Mouse (Mus musculus): Measurements from ENCODE around the gene Rbm14. TPM values are rescaled to one million over a fixed set of nuclear protein-coding genes. Genes with fewer than 3 reads are reported as not detected.
A peak's percentile ranks its signal among the peaks of the same experiment; 100 is the strongest.

Rbm14 gene
- polyA plus RNA-seq, 1 experiment from 2014 or later, result 111 TPM

DNA sequence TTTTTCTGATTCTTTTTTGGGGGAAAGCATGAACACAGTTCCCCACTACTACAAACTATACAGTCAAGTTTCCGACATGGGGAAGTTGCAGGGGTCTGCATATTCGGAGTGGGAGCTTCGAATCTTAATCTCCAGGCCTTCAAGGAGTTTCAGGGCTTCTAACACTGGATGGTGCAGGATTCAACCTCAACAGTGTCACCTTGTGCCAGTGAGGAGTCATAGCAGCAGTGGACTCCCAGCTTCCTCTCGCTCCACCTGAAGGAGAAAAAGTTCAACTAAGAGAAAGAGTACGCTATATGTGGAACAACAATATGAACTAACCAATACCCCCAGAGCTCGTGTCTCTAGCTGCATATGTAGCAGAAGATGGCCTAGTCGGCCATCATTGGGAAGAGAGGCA lies 36.1 kb upstream of the Rbm14 start:
- Histone ChIP-seq H3K4me2 (ENCODE audit: low read depth, low read length) (no peak overlapping the region), H3K27me3 (ENCODE audit: control insufficient read depth, insufficient read depth, low read length) (no peaks in the 10 kb centered on the region; the same call in 1 of the 2 replicates), H3K27ac (replicated peaks; ENCODE audit: low read depth, low read length) (no peak overlapping the region), H3K4me3 (ENCODE audit: low read depth, low read length) (no peak overlapping the region), H3K9ac (replicated peaks; ENCODE audit: low read length) (no peak overlapping the region), H3K36me3 (replicated peaks; ENCODE audit: control insufficient read depth, insufficient read depth, low read depth, low read length) (no peaks in the 10 kb centered on the region), H3K4me1 (ENCODE audit: control insufficient read depth, insufficient read depth, low read length) (no peaks in the 10 kb centered on the region), H3K9me3 (replicated peaks; ENCODE audit: control insufficient read depth, low read length) (no peaks in the 10 kb centered on the region)
- ATAC-seq (replicated peaks; ENCODE audit: insufficient number of reproducible peaks, low FRiP score, low TSS enrichment, low read depth) (no peak), DNase-seq (ENCODE audit: low spot score) (peak; percentile 23)
- WGBS, result 40% methylated on average over 7 of the region's 7 CpGs

DNA sequence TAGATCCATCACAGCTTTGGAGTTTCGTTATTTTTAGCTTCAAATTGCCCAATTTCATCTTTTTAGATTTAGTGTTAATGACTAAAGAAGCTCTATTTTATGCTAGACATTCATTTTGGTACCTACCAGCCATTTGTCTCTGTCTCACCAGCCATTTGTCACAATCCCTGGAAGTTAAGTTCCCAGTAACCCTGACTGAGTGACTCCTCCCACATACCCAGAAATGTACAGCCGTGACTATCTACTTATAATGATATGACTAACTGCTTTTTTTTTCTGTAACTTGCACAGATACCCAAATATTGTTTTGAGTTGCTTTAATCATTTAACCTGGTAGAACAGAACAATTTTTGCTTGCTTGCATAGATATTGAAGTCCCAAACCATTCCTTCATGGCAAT lies 34.4 kb upstream of the Rbm14 start:
- Histone ChIP-seq H3K9ac (replicated peaks; ENCODE audit: low read length) (no peak overlapping the region), H3K4me2 (ENCODE audit: low read depth, low read length) (no peak overlapping the region), H3K27me3 (ENCODE audit: control insufficient read depth, insufficient read depth, low read length) (no peaks in the 10 kb centered on the region; the same call in 1 of the 2 replicates), H3K4me3 (ENCODE audit: low read depth, low read length) (no peak overlapping the region), H3K9me3 (replicated peaks; ENCODE audit: control insufficient read depth, low read length) (no peaks in the 10 kb centered on the region), H3K27ac (replicated peaks; ENCODE audit: low read depth, low read length) (no peak overlapping the region), H3K4me1 (ENCODE audit: control insufficient read depth, insufficient read depth, low read length) (no peaks in the 10 kb centered on the region), H3K36me3 (replicated peaks; ENCODE audit: control insufficient read depth, insufficient read depth, low read depth, low read length) (no peaks in the 10 kb centered on the region)
- ATAC-seq (replicated peaks; ENCODE audit: insufficient number of reproducible peaks, low FRiP score, low TSS enrichment, low read depth) (no peak), DNase-seq (ENCODE audit: low spot score) (no peak)
- 67% methylated on average over 2 of the region's 2 CpGs for WGBS

DNA sequence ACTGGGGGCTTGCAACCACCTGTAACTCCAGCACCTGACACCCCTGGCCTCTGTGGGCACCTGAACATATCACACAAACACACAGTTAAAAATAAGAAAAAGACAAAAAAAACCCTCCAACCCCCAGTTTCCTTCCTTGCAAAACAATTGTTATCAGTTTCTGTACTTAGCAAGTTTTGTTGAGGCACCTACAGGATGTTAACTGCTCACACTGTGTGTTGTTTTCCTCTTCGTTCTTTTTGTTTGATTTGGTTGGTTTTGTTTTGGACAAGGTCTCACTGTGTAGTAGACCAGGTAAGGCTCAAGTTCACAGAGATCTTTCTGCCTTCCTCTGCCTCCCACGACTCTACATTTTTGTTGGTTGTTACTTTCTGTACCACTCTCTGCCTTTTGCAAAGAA lies 31.2 kb upstream of the Rbm14 start:
- WGBS, result 72% methylated on average over 2 of the region's 2 CpGs
- Histone ChIP-seq H3K4me1 (ENCODE audit: control insufficient read depth, insufficient read depth, low read length) (no peaks in the 10 kb centered on the region), H3K27me3 (ENCODE audit: control insufficient read depth, insufficient read depth, low read length) (peaks cover 3% of the 10 kb centered on the region), H3K4me3 (ENCODE audit: low read depth, low read length) (no peak overlapping the region), H3K36me3 (replicated peaks; ENCODE audit: control insufficient read depth, insufficient read depth, low read depth, low read length) (no peaks in the 10 kb centered on the region), H3K4me2 (ENCODE audit: low read depth, low read length) (no peak overlapping the region), H3K9ac (replicated peaks; ENCODE audit: low read length) (no peak overlapping the region), H3K9me3 (replicated peaks; ENCODE audit: control insufficient read depth, low read length) (no peaks in the 10 kb centered on the region), H3K27ac (replicated peaks; ENCODE audit: low read depth, low read length) (no peak overlapping the region)
- DNase-seq (ENCODE audit: low spot score), result no peak
- ATAC-seq (replicated peaks; ENCODE audit: insufficient number of reproducible peaks, low FRiP score, low TSS enrichment, low read depth), result no peak

DNA sequence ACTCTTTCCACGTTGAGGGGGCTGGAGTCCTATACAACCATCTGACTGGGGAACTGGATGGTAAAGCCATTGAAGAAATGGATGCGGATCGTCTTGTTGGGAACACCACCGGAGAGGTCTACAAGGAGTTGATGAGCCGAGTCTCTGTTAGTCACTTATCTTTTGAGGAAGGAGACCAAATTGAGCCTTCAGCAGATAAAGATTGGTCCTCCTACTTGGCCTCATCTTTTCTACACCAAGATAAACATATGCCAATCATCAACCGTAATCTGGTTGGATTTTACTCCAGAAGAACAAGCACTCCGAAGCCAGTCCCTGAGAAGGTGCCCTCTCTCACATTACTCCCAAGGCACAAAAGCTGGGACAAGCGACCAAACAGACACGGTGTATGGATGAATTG lies 29.4 kb upstream of the Rbm14 start:
- Histone ChIP-seq H3K27me3 (ENCODE audit: control insufficient read depth, insufficient read depth, low read length) (peaks cover 3% of the 10 kb centered on the region), H3K4me3 (ENCODE audit: low read depth, low read length) (no peak overlapping the region), H3K4me1 (ENCODE audit: control insufficient read depth, insufficient read depth, low read length) (no peaks in the 10 kb centered on the region), H3K4me2 (ENCODE audit: low read depth, low read length) (no peak overlapping the region), H3K27ac (replicated peaks; ENCODE audit: low read depth, low read length) (no peak overlapping the region), H3K36me3 (replicated peaks; ENCODE audit: control insufficient read depth, insufficient read depth, low read depth, low read length) (no peaks in the 10 kb centered on the region), H3K9me3 (replicated peaks; ENCODE audit: control insufficient read depth, low read length) (no peaks in the 10 kb centered on the region), H3K9ac (replicated peaks; ENCODE audit: low read length) (no peak overlapping the region)
- WGBS, result 84% methylated on average over 9 of the region's 9 CpGs
- ATAC-seq (replicated peaks; ENCODE audit: insufficient number of reproducible peaks, low FRiP score, low TSS enrichment, low read depth), result no peak
- no peak for DNase-seq (ENCODE audit: low spot score)

DNA sequence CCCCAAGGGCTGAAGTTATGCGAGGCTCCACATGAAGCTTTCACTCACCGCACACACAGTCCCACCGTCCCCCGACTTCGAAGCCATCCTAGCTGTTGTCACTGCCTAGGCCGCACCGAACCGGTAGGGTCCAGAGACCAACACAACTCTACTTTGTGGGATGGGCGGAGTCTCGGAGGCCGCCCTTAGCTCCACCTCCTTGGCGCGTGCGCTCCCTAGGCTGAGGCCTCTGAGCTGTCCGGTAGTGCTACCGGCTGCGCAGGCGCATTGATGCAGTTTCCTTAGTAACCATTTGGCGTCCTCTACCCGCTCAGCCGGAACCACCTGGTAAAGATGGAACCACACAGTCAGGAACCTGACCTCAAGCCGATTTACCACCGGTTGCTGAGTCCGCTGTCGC lies 27.7 kb upstream of the Rbm14 start, which contains the start of the genes Ccs and Ccdc87:
Gene Ccs, minus strand, starts transcription at position 184 of the 400 bp plus-strand sequence.
Gene Ccdc87, plus strand, starts transcription at position 218 of the 400 bp plus-strand sequence.
- Histone ChIP-seq H3K4me3 (ENCODE audit: low read depth, low read length) (peak within 1 kb of the TSS; percentile 64), H3K4me2 (ENCODE audit: low read depth, low read length) (peak within 1 kb of the TSS; percentile 92), H3K9me3 (replicated peaks; ENCODE audit: control insufficient read depth, low read length) (no peaks in the 10 kb centered on the region), H3K9ac (replicated peaks; ENCODE audit: low read length) (peak within 1 kb of the TSS; percentile 79), H3K27ac (replicated peaks; ENCODE audit: low read depth, low read length) (no peak within 1 kb of the TSS), H3K4me1 (ENCODE audit: control insufficient read depth, insufficient read depth, low read length) (no peaks in the 10 kb centered on the region), H3K36me3 (replicated peaks; ENCODE audit: control insufficient read depth, insufficient read depth, low read depth, low read length) (no peaks in the 10 kb centered on the region), H3K27me3 (ENCODE audit: control insufficient read depth, insufficient read depth, low read length) (peaks cover 3% of the 10 kb centered on the region)
- WGBS, result 0% methylated on average over 25 of the region's 25 CpGs
- ATAC-seq (replicated peaks; ENCODE audit: insufficient number of reproducible peaks, low FRiP score, low TSS enrichment, low read depth) (peak; percentile 97), DNase-seq (ENCODE audit: low spot score) (peak; percentile 97)

DNA sequence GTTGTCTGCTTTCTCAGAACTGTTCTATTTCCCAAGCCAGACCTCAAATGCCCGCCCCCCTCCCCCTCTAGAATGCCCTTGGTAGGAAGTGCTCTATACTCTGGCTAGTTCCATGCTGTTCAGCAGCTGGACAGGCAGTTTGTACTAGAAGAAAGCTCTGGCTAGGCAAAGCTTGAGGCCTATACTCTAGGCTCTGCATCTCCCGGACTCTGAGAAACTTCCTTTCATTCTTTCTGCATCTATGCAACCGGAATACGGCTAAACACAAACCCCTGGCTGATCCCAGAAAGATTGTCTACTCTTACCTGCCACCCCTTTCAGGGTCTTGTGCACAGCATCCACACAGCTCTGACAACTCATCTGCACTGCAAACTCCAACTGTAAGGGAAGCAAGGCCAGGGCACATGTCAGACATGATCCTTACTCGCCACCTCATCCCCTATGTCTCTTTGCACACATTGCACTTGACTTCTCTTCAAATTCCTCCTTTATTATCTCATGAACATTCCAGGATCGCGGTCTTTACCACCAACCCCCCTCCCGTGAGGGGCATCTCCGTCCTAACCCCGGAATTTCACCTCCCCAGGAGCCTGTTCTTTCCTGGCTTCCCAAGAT lies 27.2 kb upstream of the Rbm14 start:
- peak overlapping the region; percentile 79 for H3K9ac ChIP-seq (replicated peaks; ENCODE audit: low read length)
- 0 out of 2 replicates have a peak, but pooled peaks have one; percentile 7 for ATAC-seq (replicated peaks; ENCODE audit: insufficient number of reproducible peaks, low FRiP score, low TSS enrichment, low read depth)
- DNase-seq (ENCODE audit: low spot score), result peak; percentile 4
- peak overlapping the region; percentile 92 for H3K4me2 ChIP-seq (ENCODE audit: low read depth, low read length)
- no peaks in the 10 kb centered on the region for H3K4me1 ChIP-seq (ENCODE audit: control insufficient read depth, insufficient read depth, low read length)
- H3K27ac ChIP-seq (replicated peaks; ENCODE audit: low read depth, low read length), result no peak overlapping the region
- no peaks in the 10 kb centered on the region for H3K9me3 ChIP-seq (replicated peaks; ENCODE audit: control insufficient read depth, low read length)
- WGBS, result 33% methylated on average over 10 of the region's 10 CpGs
- H3K4me3 ChIP-seq (ENCODE audit: low read depth, low read length), result peak overlapping the region; percentile 64
- H3K27me3 ChIP-seq (ENCODE audit: control insufficient read depth, insufficient read depth, low read length), result peaks cover 3% of the 10 kb centered on the region
- H3K36me3 ChIP-seq (replicated peaks; ENCODE audit: control insufficient read depth, insufficient read depth, low read depth, low read length), result no peaks in the 10 kb centered on the region

DNA sequence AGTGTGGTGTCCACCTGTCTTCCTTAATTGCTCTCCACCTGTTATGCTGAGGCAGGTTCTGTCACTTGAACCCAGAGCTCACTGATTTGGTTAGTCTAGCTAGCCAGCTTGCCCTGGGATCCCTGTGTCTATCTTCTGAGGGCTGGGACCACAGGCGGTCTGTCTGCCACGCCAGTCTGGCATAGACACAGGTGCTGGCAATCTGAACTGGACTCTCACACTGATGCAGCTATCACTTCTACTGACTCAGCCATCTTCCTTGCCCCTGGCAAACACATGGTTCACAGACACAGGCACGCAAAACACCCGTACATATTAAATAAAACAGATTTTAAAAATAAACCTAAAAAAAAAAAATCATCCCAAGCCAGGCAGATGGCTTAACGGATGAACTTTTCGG lies 25.6 kb upstream of the Rbm14 start:
- no peak for ATAC-seq (replicated peaks; ENCODE audit: insufficient number of reproducible peaks, low FRiP score, low TSS enrichment, low read depth)
- H3K9me3 ChIP-seq (replicated peaks; ENCODE audit: control insufficient read depth, low read length), result no peaks in the 10 kb centered on the region
- WGBS, result 92% methylated on average over 6 of the region's 6 CpGs
- H3K4me3 ChIP-seq (ENCODE audit: low read depth, low read length), result no peak overlapping the region
- H3K9ac ChIP-seq (replicated peaks; ENCODE audit: low read length), result no peak overlapping the region
- H3K27me3 ChIP-seq (ENCODE audit: control insufficient read depth, insufficient read depth, low read length), result peaks cover 3% of the 10 kb centered on the region
- no peak overlapping the region for H3K4me2 ChIP-seq (ENCODE audit: low read depth, low read length)
- no peak for DNase-seq (ENCODE audit: low spot score)
- no peaks in the 10 kb centered on the region for H3K4me1 ChIP-seq (ENCODE audit: control insufficient read depth, insufficient read depth, low read length)
- no peaks in the 10 kb centered on the region for H3K36me3 ChIP-seq (replicated peaks; ENCODE audit: control insufficient read depth, insufficient read depth, low read depth, low read length)
- H3K27ac ChIP-seq (replicated peaks; ENCODE audit: low read depth, low read length), result no peak overlapping the region

DNA sequence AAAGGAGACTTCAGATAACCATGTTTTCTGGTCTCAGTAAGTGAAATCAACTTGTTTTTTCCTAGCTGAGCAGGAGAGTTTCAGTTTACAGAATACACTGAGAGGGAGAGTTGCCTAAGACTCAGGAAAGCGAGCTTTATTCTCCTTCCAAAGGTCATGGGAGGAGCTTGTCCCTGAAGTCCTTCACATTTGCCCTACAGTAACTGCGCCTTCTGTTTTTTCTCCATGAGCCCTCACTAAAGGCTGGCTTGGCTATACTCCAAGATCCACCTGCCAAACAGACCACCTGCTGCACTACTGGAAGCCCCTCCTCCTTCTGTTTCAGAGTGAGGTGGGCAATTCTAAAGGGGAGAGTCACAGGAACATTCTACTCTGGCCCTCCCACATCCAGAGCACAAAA lies 24.7 kb upstream of the Rbm14 start:
- peaks cover 3% of the 10 kb centered on the region for H3K27me3 ChIP-seq (ENCODE audit: control insufficient read depth, insufficient read depth, low read length)
- no peak for ATAC-seq (replicated peaks; ENCODE audit: insufficient number of reproducible peaks, low FRiP score, low TSS enrichment, low read depth)
- H3K9ac ChIP-seq (replicated peaks; ENCODE audit: low read length), result no peak overlapping the region; the same call in 1 of the 2 replicates
- DNase-seq (ENCODE audit: low spot score), result no peak
- H3K27ac ChIP-seq (replicated peaks; ENCODE audit: low read depth, low read length), result no peak overlapping the region
- WGBS, result 77% methylated on average over 2 of the region's 2 CpGs
- no peaks in the 10 kb centered on the region for H3K4me1 ChIP-seq (ENCODE audit: control insufficient read depth, insufficient read depth, low read length)
- no peaks in the 10 kb centered on the region for H3K36me3 ChIP-seq (replicated peaks; ENCODE audit: control insufficient read depth, insufficient read depth, low read depth, low read length)
- H3K4me2 ChIP-seq (ENCODE audit: low read depth, low read length), result no peak overlapping the region
- H3K9me3 ChIP-seq (replicated peaks; ENCODE audit: control insufficient read depth, low read length), result no peaks in the 10 kb centered on the region
- no peak overlapping the region for H3K4me3 ChIP-seq (ENCODE audit: low read depth, low read length)

Measured in embryonic facial prominence, embryonic 11.5 days (tissue).